Mouse (Mus musculus) bone marrow macrophage, adult 2 months (primary cell): ENCODE data around the gene Gstp1.

ENCODE experiments used
- CTCF ChIP-seq: IDR thresholded peaks from 2 replicates; pipeline ENCODE4 v1.5.1; 2012; ENCODE audit warnings: low read depth, mild to moderate bottlenecking, low read length, moderate library complexity
- POLR2A ChIP-seq: IDR thresholded peaks from 2 replicates; pipeline ENCODE4 v1.6.1; 2012; ENCODE audit warnings: mild to moderate bottlenecking, low read depth, low read length, borderline replicate concordance

DNA sequence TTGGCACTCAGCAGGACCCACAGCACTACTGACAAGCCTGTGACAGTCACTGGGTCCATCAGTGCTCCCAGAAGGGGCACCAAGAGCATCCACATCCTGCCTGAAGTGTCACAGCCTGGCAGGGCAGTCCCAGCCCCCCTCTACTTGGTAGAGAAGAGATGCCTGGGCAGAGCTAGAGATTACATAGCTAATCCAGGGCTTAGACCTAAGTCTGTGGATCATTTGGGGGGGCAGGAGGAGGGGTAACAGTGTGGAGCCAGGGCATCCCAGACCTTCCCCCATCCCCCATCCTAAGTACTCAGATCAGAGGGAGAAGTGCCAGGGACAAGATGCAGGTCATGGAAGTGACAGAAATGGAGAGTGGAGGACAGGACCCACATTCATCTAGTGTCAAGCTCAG is 23.0 kb downstream of the Gstp1 start:
- no peak for TF ChIP-seq CTCF
- TF ChIP-seq POLR2A: no peak
